Mouse (Mus musculus) left cerebral cortex, postnatal 10 days (tissue): ENCODE data around the gene Anxa6. TPM values are rescaled to one million over a fixed set of nuclear protein-coding genes. Genes with fewer than 3 reads are reported as not detected.

Source experiments
- DNase-seq, 2 experiments: peaks; one replicate each; pipeline ENCODE4 v3.0.0; 2021 to 2022; ENCODE audit warnings: low spot score in 2 of 2, mixed read lengths in 1 of 2; ENCODE audit errors: extremely low spot score in 1 of 2
- intact Hi-C: fragments of 180-260 bp; cut with DNase I; formaldehyde crosslinking; loops from one replicate; pipeline ENCODE4 v1.15.1; 2025
- total RNA-seq, 2 experiments: library from RNA; stranded (reverse); gene quantifications; 2 replicates each; pipeline ENCODE4 v1.2.3; 2021

The Anxa6 gene
- total RNA-seq, 2 experiments from 2014 or later = 82.6 to 85.7 TPM

DNA sequence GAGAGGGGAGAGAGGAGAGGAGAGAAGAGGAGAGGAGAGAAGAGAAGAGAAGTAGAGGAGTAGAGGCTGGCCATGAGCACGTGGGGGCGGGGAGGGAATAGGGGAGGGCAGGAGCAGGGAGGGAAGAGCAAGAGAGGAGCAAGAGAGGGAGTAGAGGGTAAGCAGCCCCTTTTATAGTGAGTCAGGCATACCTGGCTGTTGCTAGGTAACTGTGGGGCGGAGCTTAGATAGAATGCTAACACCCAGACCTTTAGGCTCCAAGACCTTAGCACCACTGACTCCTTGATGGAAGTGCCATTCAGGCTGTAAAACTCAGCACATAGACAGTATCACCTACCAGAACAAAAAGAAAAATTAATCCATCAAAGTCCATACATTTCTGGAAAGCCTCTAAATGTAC lies 3.4 kb upstream of the Anxa6 start:
- intact Hi-C loops = no loop called here
- no peak for DNase-seq

- intact Hi-C loops = no loop called here
- no peak for DNase-seq
Observed at GRCm38 (mm10) chr11:55032286-55032685, 959 bp downstream of the Anxa6 start.

- no peak for DNase-seq
- intact Hi-C loops = no loop called here
Observed at GRCm38 (mm10) chr11:55031991-55032280, 1.3 kb downstream of the Anxa6 start.

DNA sequence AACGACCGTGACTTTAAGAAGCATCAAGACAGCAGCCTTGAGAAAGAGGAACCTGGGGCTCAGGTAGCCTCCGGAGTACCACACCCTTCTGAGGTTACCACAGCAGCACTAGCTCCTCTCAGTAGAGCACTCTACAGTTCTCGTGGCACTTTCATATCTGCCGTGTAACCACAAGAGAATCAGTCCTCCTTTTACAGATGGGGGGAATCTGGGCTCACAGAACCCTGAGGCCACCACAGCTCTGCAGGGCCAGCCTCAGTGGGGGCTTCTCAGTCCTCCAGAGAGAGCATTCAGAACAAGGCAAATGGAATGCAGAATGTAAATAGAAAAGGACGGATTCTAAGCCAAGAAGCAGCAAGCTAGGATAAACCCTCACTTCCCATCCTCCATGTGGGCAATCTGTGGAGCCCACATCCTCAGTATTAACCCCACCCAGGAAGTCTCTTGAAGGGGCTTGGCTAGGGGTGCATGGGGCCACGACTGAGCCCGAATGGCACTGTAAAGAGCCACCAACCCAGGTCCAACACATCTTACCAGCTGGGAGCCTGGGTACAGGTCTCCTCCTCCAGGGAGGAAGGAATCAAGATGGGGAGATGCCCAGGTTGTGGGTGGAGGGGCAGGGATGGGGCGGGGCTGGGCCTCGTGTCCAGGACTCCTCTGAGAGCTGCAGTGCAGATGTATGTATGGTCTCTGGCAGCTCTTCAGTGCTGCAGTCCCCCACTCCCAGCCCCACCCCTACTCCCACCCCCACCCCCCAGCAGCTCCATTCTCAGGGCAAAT lies 1.8 kb downstream of the Anxa6 start:
- intact Hi-C loops = no loop called here
- DNase-seq = no peak

GRCm38 (mm10) chr11:55028509-55028908 lies 4.7 kb downstream of the Anxa6 start:
- intact Hi-C loops = no loop called here
- DNase-seq = no peak

GRCm38 (mm10) chr11:55027204-55027855 lies 5.9 kb downstream of the Anxa6 start:
- DNase-seq = no peak
- intact Hi-C loops = no loop called here

GRCm38 (mm10) chr11:55025896-55026295 lies 7.3 kb downstream of the Anxa6 start:
- intact Hi-C loops = no loop called here
- DNase-seq = no peak

DNA sequence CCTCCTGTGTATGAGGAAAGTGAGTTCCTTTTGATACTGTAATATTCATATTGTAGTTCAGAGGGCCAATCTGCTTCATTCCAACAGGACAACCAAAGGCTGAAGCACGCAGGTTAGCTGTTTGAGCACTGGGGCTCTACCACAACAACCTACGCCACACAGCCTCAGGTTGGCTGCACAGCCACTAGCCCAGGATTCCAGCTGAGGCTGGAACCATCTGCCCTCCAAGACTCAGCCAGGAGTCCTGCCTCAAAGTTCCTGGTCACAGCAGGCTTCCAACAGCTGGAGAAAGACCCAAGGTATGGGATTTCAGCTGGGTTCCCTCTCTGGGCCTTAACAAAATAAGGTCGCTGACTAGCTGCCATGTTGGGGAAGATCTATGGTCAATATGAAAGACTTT lies 9.7 kb downstream of the Anxa6 start:
- intact Hi-C loops = no loop called here
- no peak for DNase-seq

DNA sequence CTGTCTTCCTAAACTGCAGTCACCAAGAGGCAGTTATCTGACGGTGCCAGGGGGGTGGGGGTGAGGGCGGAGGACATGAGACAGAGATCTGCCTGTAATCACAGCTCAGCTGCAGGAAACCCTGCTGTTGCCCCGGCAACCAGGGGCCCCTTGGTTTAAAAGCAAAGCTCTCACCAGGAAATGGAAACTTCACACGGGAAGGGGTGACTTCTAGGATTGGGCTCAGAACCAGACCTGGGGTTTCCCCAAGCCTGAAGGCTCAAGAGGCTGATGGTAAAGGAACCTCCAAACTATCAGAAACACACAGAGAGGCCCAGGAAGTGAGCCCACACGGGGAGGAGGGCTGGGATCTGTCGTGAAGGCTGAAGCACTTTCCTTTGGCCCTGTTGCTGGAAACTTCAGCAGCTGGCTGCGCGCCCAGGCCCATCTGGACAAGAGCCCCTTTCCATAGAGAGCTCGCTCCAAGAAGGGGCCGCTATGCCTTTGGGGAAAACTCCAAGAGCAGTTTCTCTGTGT lies 10.1 kb downstream of the Anxa6 start:
- peak; percentile 79 to 92 for DNase-seq
- intact Hi-C loops = no loop called here

- intact Hi-C loops = no loop called here
- DNase-seq = no peak
Observed at GRCm38 (mm10) chr11:55022508-55022907, 10.7 kb downstream of the Anxa6 start.

DNA sequence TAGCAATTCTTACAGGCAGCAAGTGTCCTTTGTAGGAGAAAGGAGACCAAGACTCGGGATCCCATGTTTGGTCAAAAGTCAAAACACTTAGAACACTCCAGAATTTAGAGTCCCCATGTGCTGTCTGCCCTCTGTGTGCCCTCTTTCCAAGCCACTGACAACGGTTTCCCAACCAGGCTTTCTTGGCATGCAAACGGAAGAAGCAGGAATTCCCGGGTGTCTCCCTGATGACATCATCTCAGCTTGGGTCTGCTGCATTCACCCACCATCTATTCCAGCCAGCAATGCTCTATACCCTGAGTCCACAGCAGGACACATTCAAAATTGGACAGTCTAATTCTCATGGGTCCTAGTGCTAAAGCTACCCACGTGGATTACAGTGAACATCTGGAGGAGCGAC lies 11.4 kb downstream of the Anxa6 start:
- no peak for DNase-seq
- intact Hi-C loops = no loop called here

- intact Hi-C loops = no loop called here
- no peak for DNase-seq
Observed at GRCm38 (mm10) chr11:55021458-55021857, 11.8 kb downstream of the Anxa6 start.

DNA sequence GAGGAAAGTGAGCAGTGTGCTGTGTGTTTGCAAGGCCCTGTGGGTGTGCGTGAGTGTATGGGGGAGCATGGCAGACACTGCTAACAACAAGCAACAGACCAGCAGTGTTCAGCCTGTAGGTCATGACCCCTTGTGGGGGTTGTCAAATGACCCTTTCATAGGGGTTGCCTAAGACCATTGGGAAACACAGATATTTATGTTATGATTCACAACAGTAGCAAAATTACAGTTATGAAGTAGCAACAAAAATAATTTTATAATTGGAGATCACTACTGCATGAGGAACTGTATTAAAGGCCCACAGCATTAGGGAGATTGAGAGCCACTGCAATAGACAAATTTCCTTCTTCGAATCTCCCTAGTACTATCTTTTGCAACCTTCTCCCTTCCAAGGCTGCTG lies 13.5 kb downstream of the Anxa6 start:
- intact Hi-C loops = no loop called here
- DNase-seq = no peak

- intact Hi-C loops = no loop called here
- DNase-seq = no peak
Observed at GRCm38 (mm10) chr11:55018034-55018433, 15.2 kb downstream of the Anxa6 start.

DNA sequence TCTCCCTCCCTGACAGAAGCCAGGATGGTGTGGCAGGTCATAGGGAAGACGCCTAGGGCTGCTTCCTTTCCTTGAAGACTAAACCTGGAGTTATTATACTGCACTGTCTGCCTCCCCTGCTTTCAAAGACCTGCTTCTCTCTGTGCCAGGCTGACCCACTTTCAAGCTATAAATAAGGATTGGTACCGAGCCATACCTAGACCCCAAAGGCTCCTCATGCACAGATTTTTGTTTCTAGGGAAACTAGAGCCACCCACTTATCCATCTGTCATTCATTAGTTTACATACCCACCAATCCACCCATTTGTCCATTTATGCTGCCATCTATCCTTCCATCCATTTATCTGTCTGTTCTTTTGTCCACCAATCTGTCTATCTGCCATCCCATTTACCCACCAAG lies 16.0 kb downstream of the Anxa6 start:
- intact Hi-C loops = no loop called here
- DNase-seq = no peak

GRCm38 (mm10) chr11:55016758-55017157 lies 16.5 kb downstream of the Anxa6 start:
- intact Hi-C loops = no loop called here
- DNase-seq = no peak

DNA sequence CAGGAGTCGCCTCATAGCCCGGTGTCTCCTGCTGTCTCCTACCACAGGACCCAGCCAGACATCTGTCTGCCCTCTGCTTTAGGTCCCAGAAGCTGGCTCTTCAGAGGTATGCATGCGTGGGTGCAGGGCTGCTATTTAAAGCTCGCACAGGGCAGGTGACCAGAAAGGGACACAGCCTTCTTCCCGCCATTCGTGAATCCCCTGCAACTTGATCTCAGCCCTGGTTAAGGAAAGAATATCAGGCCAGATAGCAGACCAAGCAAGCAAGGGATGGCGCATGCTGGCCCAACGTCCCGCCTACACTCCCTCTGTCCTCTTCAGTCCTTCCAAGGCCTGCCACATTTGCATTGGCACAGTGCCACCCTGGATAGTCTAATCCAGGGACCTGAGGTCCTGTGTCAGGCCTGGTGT lies 17.4 kb downstream of the Anxa6 start:
- peak; percentile 59 to 75 for DNase-seq
- intact Hi-C loops = no loop called here

GRCm38 (mm10) chr11:55015264-55015663 lies 18.0 kb downstream of the Anxa6 start:
- intact Hi-C loops = no loop called here
- DNase-seq = peak; percentile 57 to 60

DNA sequence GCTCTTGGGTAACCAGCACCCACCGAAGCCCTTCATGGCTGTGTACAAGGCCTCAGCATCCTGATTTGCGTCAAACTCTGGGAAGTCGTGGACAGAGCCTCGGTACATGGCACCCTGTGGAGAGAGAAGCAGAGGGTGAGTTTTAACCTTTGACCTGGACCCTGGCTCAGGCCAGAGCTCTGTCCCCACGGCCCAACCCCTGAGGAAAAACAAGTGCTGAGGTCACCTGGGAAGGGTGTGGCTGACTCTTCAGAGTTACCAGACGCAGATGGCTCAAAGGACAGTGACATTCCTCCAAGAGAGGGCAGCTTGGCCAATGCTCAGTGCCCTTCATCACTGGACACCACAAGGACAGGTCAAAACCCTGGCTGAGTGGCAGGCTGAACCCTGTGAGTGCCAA lies 19.4 kb downstream of the Anxa6 start:
- intact Hi-C loops = no loop called here
- no peak for DNase-seq
